Mouse (Mus musculus) liver, embryonic 14.5 days (tissue): ENCODE measurements around the gene Snrnp40.

Experiments used
- CTCF ChIP-seq: IDR thresholded peaks from 2 replicates; pipeline ENCODE4 v1.5.1; 2016; ENCODE audit warnings: antibody characterized with exemption, low read depth, control low read depth
- EP300 ChIP-seq: IDR thresholded peaks from 2 replicates; pipeline ENCODE4 v1.6.1; 2016; ENCODE audit warnings: antibody characterized with exemption, low read depth

DNA sequence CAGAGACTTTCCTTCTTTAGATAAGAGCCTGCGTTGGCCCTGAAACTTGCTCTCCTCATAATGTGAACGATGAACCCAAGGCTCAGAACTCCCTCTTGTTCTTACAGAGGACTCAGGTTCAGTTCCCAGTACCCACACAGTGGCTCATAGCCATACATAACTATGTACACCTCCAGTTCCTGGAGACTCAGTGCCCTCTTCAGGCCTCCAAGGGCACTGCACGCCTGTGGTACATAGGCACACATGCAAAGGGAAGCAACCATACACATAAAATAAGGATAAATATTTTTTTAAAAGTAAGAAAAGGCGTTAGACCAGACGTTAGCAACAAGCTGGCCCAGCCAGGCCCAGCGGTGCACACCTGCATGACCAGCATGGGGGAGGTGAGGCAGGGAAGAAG, 10.3 kb upstream of the Snrnp40 start:
- peak; percentile 64 for TF ChIP-seq CTCF
- TF ChIP-seq EP300, result no peak
